Mouse (Mus musculus) megakaryocyte, embryonic 14.5 days (primary cell): ENCODE results near the gene Smpd3.
"Not testable (repeated sequence)": the region's sequence is repeated elsewhere in the genome, so short reads cannot be mapped to it uniquely, and the experiment has no call there.

Experiments
- FLI1 ChIP-seq: IDR thresholded peaks from 2 replicates; pipeline ENCODE4 v1.6.1; 2012; ENCODE audit warnings: low read length, inconsistent platforms, mixed read lengths
- GATA1 ChIP-seq: IDR thresholded peaks from 3 replicates; pipeline ENCODE4 v1.6.1; 2012; ENCODE audit warnings: mixed read lengths, low read length, inconsistent platforms, borderline replicate concordance

- TF ChIP-seq GATA1, FLI1: not testable (repeated sequence)
Measured at GRCm38 (mm10) chr8:106308082-106308786, 29.6 kb downstream of the Smpd3 start.
